Mouse (Mus musculus) bone marrow, adult 2 months (tissue): ENCODE results near the gene Kcnh2. TPM values are rescaled to one million over a fixed set of nuclear protein-coding genes. Genes with fewer than 3 reads are reported as not detected.
"Not testable (repeated sequence)": the region's sequence is repeated elsewhere in the genome, so short reads cannot be mapped to it uniquely, and the experiment has no call there.

Experiments used
- H3K27ac ChIP-seq: fragments of 200-500 bp; 2 replicates; pipeline ENCODE4 v1.5.1; 2012; ENCODE audit warnings: low read depth, mild to moderate bottlenecking, control low read depth, inconsistent platforms, low read length; ENCODE audit not compliant: control insufficient read depth, poor library complexity, insufficient read depth
- H3K4me1 ChIP-seq: fragments of 200-500 bp; 2 replicates; pipeline ENCODE4 v1.6.1; 2011; ENCODE audit warnings: low read length; ENCODE audit not compliant: control insufficient read depth, insufficient read depth
- H3K4me3 ChIP-seq: fragments of 200-500 bp; replicated peaks from 2 replicates; pipeline ENCODE3; 2011; ENCODE audit warnings: mild to moderate bottlenecking, low read depth, low read length, control low read depth; ENCODE audit not compliant: control insufficient read depth
- CTCF ChIP-seq: fragments of 200-500 bp; IDR thresholded peaks from 2 replicates; pipeline ENCODE4 v1.5.1; 2011; ENCODE audit warnings: low read length, control low read depth; ENCODE audit not compliant: control insufficient read depth, insufficient read depth
- POLR2A ChIP-seq: fragments of 200-500 bp; IDR thresholded peaks from 2 replicates; pipeline ENCODE4 v1.6.1; 2011; ENCODE audit warnings: low read depth, mild to moderate bottlenecking, control low read depth, low read length, borderline replicate concordance; ENCODE audit not compliant: control insufficient read depth
- WGBS: fragments of 180-500 bp; shearing (Covaris S2); methylation state at CpG from one replicate; pipeline ENCODE4 v1.1.7; 2018; 5-methylcytosine and 5-hydroxymethylcytosine counted together
- polyA plus RNA-seq: library from polyadenylated mRNA; stranded (reverse); fragments of >200 nt; gene quantifications from 2 replicates; pipeline ENCODE4 v1.2.4, GENCODE M21; 2011; ENCODE audit warnings: low replicate concordance; ENCODE audit not compliant: missing spikeins, insufficient read depth, insufficient read length

The Kcnh2 gene
- polyA plus RNA-seq, result not detected in 2 replicates

- Histone ChIP-seq H3K4me3 (no peak within 1 kb of the TSS), H3K4me1 (no peaks in the 10 kb centered on the region; the same call in 1 of the 2 replicates), H3K27ac (no peak within 1 kb of the TSS)
- under 1% methylated on average over 37 of the region's 53 CpGs for WGBS
- no peak for TF ChIP-seq POLR2A
- no peak for TF ChIP-seq CTCF
These were observed at the start of gene Kcnh2 for GRCm38 (mm10) chr5:24351278-24351677. Gene Kcnh2 (minus strand): TSS chr5:24351604.

GRCm38 (mm10) chr5:24400362-24400761 is 49.0 kb upstream of the Kcnh2 start:
- WGBS, result 90% methylated on average over 11 of the region's 11 CpGs

DNA sequence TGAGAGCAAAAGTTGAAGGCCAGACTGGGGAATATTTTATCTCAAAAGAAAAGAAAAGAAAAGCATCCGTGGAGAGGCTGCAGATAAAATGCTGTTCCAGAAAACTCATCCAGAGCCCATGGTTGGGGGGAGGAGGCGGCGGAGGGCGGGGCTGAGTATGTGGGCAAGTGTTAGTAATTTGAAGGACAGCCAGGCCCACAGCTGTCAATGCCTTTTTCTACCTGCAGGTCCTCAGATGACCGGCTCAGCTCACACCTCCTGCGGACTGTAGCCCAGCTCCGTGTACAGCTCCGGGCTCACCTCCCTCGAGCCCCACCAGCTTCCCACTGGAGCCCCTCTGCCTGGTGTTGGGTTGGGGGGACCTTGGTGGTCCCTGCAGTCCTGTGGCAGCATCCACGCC is 48.3 kb upstream of the Kcnh2 start:
- no peak for TF ChIP-seq POLR2A
- TF ChIP-seq CTCF, result no peak
- Histone ChIP-seq H3K27ac (no peak overlapping the region), H3K4me1 (no peaks in the 10 kb centered on the region), H3K4me3 (no peak overlapping the region)
- 88% methylated on average over 10 of the region's 10 CpGs for WGBS

More at GRCm38 (mm10) chr5:24400362-24400761, 49.0 kb upstream of the Kcnh2 start:
- Histone ChIP-seq H3K4me3 (no peak overlapping the region), H3K4me1 (no peaks in the 10 kb centered on the region), H3K27ac (no peak overlapping the region)
- no peak for TF ChIP-seq POLR2A
- no peak for TF ChIP-seq CTCF

- WGBS, result 79% methylated on average over 6 of the region's 6 CpGs
- not testable (repeated sequence) for H3K27ac ChIP-seq, H3K4me1 ChIP-seq
These were observed 44.9 kb upstream of the Kcnh2 start for GRCm38 (mm10) chr5:24396254-24396653.

DNA sequence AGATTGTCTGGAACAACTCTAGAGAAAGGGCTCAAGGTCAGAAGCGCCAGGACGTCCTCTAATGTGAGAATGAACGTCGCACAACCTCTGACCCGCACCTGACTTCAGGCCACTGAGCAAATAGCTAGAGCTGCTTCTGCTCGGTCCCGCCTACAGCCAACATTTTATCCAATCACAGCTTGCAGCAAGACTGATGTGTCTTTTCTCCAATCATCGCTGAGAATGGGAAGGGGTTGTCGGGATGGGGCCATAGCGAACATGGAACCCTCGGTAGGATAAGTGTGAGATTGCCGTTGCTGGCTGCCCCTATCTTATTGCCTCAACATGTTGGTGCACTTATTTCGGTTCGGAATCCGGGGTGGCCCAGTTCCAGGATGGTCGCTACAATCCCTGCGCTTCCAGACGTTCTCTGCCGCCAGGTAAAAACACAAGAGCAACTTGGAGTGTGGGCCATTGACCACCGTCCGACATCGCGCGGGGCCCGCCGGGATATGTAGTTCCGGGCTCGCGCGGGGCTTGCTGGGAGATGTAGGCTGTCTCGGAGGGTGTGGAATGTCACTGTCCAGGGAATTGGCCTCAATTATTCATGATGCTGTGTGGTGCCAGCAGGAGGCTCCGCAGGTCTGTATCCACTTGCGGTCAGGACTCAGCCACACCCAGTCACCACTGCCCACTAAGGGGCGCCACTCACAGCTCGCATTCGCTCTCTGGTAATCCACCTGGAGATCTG is 42.9 kb upstream of the Kcnh2 start:
- Histone ChIP-seq H3K4me1 (no peaks in the 10 kb centered on the region; the same call in 1 of the 2 replicates), H3K27ac (peak overlapping the region; percentile 61), H3K4me3 (peak overlapping the region; percentile 86)
- WGBS, result 2% methylated on average over 36 of the region's 36 CpGs
- TF ChIP-seq POLR2A (peak; percentile 60; the same call in 1 of the 2 replicates), CTCF (peak; percentile 38; the same call in 1 of the 2 replicates)

More at GRCm38 (mm10) chr5:24396254-24396653, 44.9 kb upstream of the Kcnh2 start:
- H3K4me3 ChIP-seq, result not testable (repeated sequence)

DNA sequence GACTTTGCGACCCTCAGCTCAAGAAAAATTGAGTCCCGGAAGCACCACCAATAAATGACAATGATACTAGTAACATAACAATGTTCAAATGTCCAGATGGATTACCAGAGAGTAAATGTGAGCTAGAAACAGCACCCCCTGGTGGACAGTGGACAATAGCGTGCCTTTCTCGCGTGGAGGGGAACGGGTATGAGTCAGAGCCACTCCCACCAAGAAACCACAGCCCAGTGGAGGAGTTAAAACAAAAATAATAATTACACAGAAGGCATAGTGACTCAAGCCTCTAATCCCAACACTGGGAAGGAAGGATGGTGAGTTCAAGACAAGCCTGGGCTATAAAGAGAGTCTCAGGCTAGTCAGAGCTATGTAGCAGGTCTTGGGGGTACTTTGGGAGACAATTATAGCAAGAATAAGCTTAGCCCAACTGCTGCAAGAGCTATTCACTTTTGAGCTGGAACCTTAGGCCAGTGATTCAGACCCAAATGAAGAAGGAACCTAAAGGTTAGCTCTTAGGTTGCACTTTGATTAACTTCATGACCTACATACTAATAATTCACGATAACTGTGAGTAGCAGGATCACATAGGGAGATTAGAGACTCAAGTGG is 42.1 kb upstream of the Kcnh2 start, which contains the start of gene Abcb8:
Gene Abcb8 (plus strand): TSS at position 272 of the 606 bp plus-strand sequence.
- 7% methylated on average over 7 of the region's 7 CpGs for WGBS
- TF ChIP-seq CTCF, result peak; percentile 94
- TF ChIP-seq POLR2A, result no peak
- peak within 1 kb of the TSS; percentile 61 for H3K27ac ChIP-seq
- no peaks in the 10 kb centered on the region; the same call in 1 of the 2 replicates for H3K4me1 ChIP-seq
- H3K4me3 ChIP-seq, result peak within 1 kb of the TSS; percentile 86

GRCm38 (mm10) chr5:24392724-24393123 is 41.3 kb upstream of the Kcnh2 start:
- Histone ChIP-seq H3K27ac (no peak overlapping the region), H3K4me1 (peaks cover 2% of the 10 kb centered on the region; the same call in 1 of the 2 replicates), H3K4me3 (no peak overlapping the region)
- WGBS, result 74% methylated on average over 7 of the region's 7 CpGs
- TF ChIP-seq CTCF, result no peak

DNA sequence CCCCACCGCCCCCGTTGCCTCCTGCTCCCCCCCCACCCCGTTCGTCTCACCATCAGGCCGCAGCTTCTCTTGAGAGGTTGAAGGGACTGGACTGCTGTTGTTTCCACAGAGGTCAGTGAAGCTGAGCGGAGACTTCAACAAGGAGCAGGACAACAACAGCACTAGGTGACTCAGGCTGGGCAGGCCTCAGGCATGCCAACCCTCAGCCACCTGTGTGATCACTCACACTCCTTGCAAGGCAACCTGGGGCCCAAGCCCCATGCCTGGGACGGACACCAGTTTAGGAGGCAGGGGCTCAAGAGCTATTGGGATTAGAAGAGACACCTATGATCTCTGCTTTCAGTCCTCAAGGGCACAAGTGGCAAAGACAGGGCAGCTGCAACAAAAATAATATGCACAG is 40.5 kb upstream of the Kcnh2 start, which contains the start of gene Atg9b:
Gene Atg9b (minus strand): TSS at position 280 of the 400 bp plus-strand sequence.
- 89% methylated on average over 7 of the region's 7 CpGs for WGBS
- no peak within 1 kb of the TSS for H3K27ac ChIP-seq

More for the DNA sequence above, 40.5 kb upstream of the Kcnh2 start, which contains the start of gene Atg9b:
- no peak for TF ChIP-seq POLR2A
- TF ChIP-seq CTCF, result no peak
- Histone ChIP-seq H3K4me3 (no peak within 1 kb of the TSS), H3K4me1 (peaks cover 2% of the 10 kb centered on the region; the same call in 1 of the 2 replicates)
